Mouse (Mus musculus) lung, postnatal 0 days (tissue): Measurements from ENCODE around the gene Inpp4a.

Source experiments
- CTCF ChIP-seq: IDR thresholded peaks from 2 replicates; pipeline ENCODE4 v1.5.1; 2016; ENCODE audit warnings: antibody characterized with exemption, mild to moderate bottlenecking
- EP300 ChIP-seq: IDR thresholded peaks from 2 replicates; pipeline ENCODE4 v1.6.1; 2016; ENCODE audit warnings: antibody characterized with exemption, mild to moderate bottlenecking, control low read depth

DNA sequence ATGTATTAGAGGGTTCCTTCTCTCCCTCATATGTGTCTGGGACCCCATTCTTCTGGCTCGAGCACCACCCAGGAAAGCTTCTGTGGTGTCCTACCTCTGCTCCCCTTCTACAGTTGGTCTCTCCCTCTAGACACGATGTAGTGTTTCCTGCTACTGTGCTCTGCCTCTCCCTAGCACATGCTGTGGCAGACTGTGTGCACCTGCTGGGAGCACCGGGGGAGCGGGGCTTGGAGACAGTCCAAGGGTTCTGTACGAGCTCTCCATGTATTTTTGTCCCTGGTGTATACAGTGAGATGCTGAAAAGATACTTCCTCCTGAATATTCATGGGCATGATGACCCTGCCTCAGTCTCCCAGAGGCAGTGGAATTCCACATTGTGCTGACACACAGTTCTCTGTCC lies 93.5 kb downstream of the Inpp4a start:
- TF ChIP-seq CTCF (no peak), EP300 (no peak)
